Mouse (Mus musculus) small intestine, adult 2 months (tissue): ENCODE data around the gene Serpinf2.

Experiments used
- CTCF ChIP-seq: fragments of 200-500 bp; IDR thresholded peaks from 2 replicates; pipeline ENCODE4 v1.5.1; 2012; ENCODE audit warnings: low read depth, mild to moderate bottlenecking, control low read depth, inconsistent platforms, low read length, moderate library complexity, mixed read lengths; ENCODE audit not compliant: insufficient replicate concordance, insufficient read length; ENCODE audit errors: extremely low read depth
- POLR2A ChIP-seq: fragments of 200-500 bp; IDR thresholded peaks from 2 replicates; pipeline ENCODE4 v1.6.1; 2012; ENCODE audit warnings: low read depth, mild to moderate bottlenecking, control low read depth, inconsistent platforms, low read length, moderate library complexity

DNA sequence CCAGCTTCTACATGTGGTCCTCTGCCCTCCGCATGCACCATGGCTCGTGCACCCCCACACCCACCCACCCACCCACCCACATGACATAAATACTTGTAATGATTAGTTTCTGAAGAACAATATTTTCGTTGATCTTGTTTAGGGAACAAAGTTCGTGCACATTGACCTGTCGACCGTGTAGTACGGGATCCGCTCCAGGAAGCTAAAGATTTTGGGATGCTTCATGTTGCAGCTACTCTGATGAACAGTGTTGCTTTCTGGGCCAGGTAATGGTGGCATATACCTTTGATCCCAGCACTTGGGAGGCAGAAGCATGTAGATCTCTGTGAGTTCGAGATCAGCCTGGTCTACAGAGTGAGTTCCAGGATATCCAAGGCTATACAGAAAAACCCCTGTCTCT lies 15.4 kb downstream of the Serpinf2 start:
- TF ChIP-seq CTCF (no peak), POLR2A (no peak)
